Mouse (Mus musculus): ENCODE data around the gene Spcs2. TPM values are rescaled to one million over a fixed set of nuclear protein-coding genes. Genes with fewer than 3 reads are reported as not detected.

Gene Spcs2
- 206 TPM for polyA plus RNA-seq (2021)

- peaks cover 4% of the 10 kb centered on the region for H3K27me3 ChIP-seq
- no peak for DNase-seq (ENCODE audit: low read depth, low spot score)
- TF ChIP-seq CTCF (IDR thresholded peaks at IDR 0.05): no peak
- in situ Hi-C loops (cut with MboI; ENCODE audit: low pct_unique_long_range_greater_than_20kb): no loop called here
- CTCF ChIA-PET: no interaction called here
- ATAC-seq: no peak
- POLR2A ChIA-PET: no interaction called here
These were observed at the start of gene Spcs2 for GRCm38 (mm10) chr7:99863362-99863761. Gene Spcs2 (minus strand): TSS chr7:99863462.

- no peaks in the 10 kb centered on the region for H3K27me3 ChIP-seq
- in situ Hi-C loops (cut with MboI; ENCODE audit: low pct_unique_long_range_greater_than_20kb): no loop called here
- TF ChIP-seq CTCF (IDR thresholded peaks at IDR 0.05): no peak
- DNase-seq (ENCODE audit: low read depth, low spot score) (no peak), ATAC-seq (no peak)
- ChIA-PET CTCF (no interaction called here), POLR2A (no interaction called here)
These were observed 47.8 kb upstream of the Spcs2 start for GRCm38 (mm10) chr7:99911038-99911437.

GRCm38 (mm10) chr7:99907463-99907862 lies 44.2 kb upstream of the Spcs2 start:
- DNase-seq (ENCODE audit: low read depth, low spot score): no peak
- no peaks in the 10 kb centered on the region for H3K27me3 ChIP-seq
- TF ChIP-seq CTCF (IDR thresholded peaks at IDR 0.05): no peak
- POLR2A ChIA-PET: no interaction called here
- no peak for ATAC-seq
- CTCF ChIA-PET: interaction anchor here (1.1 kb wide), 1 partner anchor 10 kb away, joined by 3 read pairs; no protein-coding TSS in a partner anchor
- in situ Hi-C loops (cut with MboI; ENCODE audit: low pct_unique_long_range_greater_than_20kb): no loop called here

GRCm38 (mm10) chr7:99906346-99906745 lies 43.1 kb upstream of the Spcs2 start:
- TF ChIP-seq CTCF (IDR thresholded peaks at IDR 0.05): no peak
- DNase-seq (ENCODE audit: low read depth, low spot score) (no peak), ATAC-seq (no peak)
- in situ Hi-C loops (cut with MboI; ENCODE audit: low pct_unique_long_range_greater_than_20kb): no loop called here
- ChIA-PET CTCF (no interaction called here), POLR2A (interaction anchor here (0.6 kb wide), 1 partner anchor 1294 kb away, joined by 7 read pairs; no protein-coding TSS in a partner anchor)
- H3K27me3 ChIP-seq: no peaks in the 10 kb centered on the region

- no peaks in the 10 kb centered on the region for H3K27me3 ChIP-seq
- POLR2A ChIA-PET: no interaction called here
- TF ChIP-seq CTCF (IDR thresholded peaks at IDR 0.05): no peak
- CTCF ChIA-PET: interaction anchor here (1.0 to 1.4 kb wide), 2 partner anchors 12 to 77 kb away, joined by 3 to 6 read pairs; no protein-coding TSS in a partner anchor
- in situ Hi-C loops (cut with MboI; ENCODE audit: low pct_unique_long_range_greater_than_20kb): no loop called here
- ATAC-seq (no peak), DNase-seq (ENCODE audit: low read depth, low spot score) (no peak)
These were observed 41.3 kb upstream of the Spcs2 start for GRCm38 (mm10) chr7:99904421-99905005.

GRCm38 (mm10) chr7:99902918-99903665 lies 39.8 kb upstream of the Spcs2 start:
- in situ Hi-C loops (cut with MboI; ENCODE audit: low pct_unique_long_range_greater_than_20kb): no loop called here
- DNase-seq (ENCODE audit: low read depth, low spot score) (no peak), ATAC-seq (no peak)
- POLR2A ChIA-PET: no interaction called here
- CTCF ChIA-PET: interaction anchor here (1.0 kb wide), 1 partner anchor 78 kb away, joined by 3 read pairs; no protein-coding TSS in a partner anchor
- no peak for TF ChIP-seq CTCF (IDR thresholded peaks at IDR 0.05)
- H3K27me3 ChIP-seq: peaks cover 6% of the 10 kb centered on the region

DNA sequence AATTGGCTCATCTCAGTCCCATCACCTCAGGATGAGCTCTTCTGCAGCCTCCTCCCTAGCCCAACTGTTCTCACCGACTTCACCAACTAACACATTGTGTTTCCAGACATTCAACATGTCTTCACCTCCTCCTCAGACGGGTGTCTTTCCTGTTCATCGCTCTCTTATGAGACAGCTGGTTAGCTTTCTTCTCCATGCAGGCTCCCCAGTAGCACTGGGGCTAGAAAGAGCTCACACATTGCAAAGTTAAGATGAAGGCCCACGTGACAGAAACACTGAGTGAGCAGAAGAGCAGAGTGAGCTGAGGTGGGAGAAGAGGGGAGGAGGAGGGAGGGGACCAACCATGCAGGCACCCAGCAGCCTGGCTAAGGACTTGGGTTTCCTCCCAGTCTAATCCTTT lies 38.9 kb upstream of the Spcs2 start:
- in situ Hi-C loops (cut with MboI; ENCODE audit: low pct_unique_long_range_greater_than_20kb): no loop called here
- ATAC-seq (no peak), DNase-seq (ENCODE audit: low read depth, low spot score) (no peak)
- CTCF ChIA-PET: no interaction called here
- peaks cover 9% of the 10 kb centered on the region for H3K27me3 ChIP-seq
- TF ChIP-seq CTCF (IDR thresholded peaks at IDR 0.05): no peak
- POLR2A ChIA-PET: no interaction called here

DNA sequence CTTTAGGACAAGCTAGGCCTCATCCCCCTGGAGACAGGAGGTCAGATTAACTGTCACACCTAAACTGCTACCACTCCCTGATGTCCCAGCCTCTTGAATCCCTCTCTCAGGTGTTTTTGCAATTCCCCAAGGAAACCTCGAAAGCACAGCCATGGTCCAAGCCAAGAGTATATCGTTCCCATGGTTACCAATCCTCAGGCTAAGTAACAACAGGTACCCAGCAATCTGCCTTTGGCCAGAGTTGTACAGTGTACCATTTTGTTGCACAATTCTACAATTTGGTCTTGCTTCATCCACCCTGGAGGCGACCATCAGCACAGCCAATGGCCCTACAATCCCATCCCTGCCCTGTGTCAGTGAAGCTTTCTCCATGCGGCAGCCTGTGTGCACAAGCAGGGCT lies 33.6 kb upstream of the Spcs2 start:
- peaks cover 18% of the 10 kb centered on the region for H3K27me3 ChIP-seq
- TF ChIP-seq CTCF (IDR thresholded peaks at IDR 0.05): no peak
- POLR2A ChIA-PET: no interaction called here
- CTCF ChIA-PET: no interaction called here
- in situ Hi-C loops (cut with MboI; ENCODE audit: low pct_unique_long_range_greater_than_20kb): no loop called here
- ATAC-seq (no peak), DNase-seq (ENCODE audit: low read depth, low spot score) (no peak)

GRCm38 (mm10) chr7:99894478-99894877 lies 31.2 kb upstream of the Spcs2 start:
- in situ Hi-C loops (cut with MboI; ENCODE audit: low pct_unique_long_range_greater_than_20kb): no loop called here
- POLR2A ChIA-PET: no interaction called here
- DNase-seq (ENCODE audit: low read depth, low spot score) (no peak), ATAC-seq (no peak)
- H3K27me3 ChIP-seq: peaks cover 18% of the 10 kb centered on the region
- TF ChIP-seq CTCF (IDR thresholded peaks at IDR 0.05): no peak
- CTCF ChIA-PET: no interaction called here

DNA sequence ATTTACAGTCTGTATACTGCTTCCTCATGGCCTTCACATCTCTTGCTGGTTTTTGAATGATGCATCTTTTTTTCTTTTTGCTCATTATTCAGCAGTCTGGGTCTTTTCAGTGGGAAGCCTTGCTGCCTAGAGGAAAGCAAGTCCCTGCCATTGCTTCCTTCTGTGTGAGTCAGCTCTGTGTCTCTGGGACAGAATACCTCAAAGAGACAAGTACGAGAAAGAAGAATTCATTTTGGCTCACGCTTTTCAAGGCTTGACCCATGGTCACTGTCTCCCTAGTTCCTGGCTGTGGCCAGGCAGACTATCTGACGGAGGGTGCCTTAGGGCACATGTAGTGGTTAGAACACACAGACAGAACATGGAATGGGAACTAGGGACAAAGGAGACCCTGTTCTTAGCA lies 30.7 kb upstream of the Spcs2 start:
- ATAC-seq: no peak
- CTCF ChIA-PET: no interaction called here
- peaks cover 18% of the 10 kb centered on the region for H3K27me3 ChIP-seq
- DNase-seq (ENCODE audit: low read depth, low spot score): no peak
- TF ChIP-seq CTCF (IDR thresholded peaks at IDR 0.05): no peak
- POLR2A ChIA-PET: no interaction called here
- in situ Hi-C loops (cut with MboI; ENCODE audit: low pct_unique_long_range_greater_than_20kb): no loop called here

DNA sequence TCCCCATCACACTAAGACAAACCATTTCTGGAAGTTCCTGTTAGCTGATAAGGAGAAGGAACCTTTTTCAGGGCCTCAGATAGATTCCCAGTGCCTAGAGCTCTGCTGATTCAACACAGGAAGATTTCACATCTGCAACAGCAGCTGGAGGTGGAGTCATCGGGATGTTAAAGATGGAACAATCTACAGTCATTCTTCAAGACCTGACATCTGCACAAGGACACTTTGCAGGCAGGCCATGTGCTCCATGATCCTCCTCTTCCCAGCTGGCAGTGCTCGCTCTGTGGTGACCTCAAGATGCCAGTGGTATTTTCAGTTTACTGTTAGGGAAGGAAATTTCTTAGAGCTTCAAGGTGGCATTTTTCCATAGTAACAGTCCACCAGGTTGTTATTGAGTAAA lies 29.1 kb upstream of the Spcs2 start:
- ChIA-PET POLR2A (no interaction called here), CTCF (no interaction called here)
- no peak for TF ChIP-seq CTCF (IDR thresholded peaks at IDR 0.05)
- H3K27me3 ChIP-seq: peaks cover 10% of the 10 kb centered on the region
- in situ Hi-C loops (cut with MboI; ENCODE audit: low pct_unique_long_range_greater_than_20kb): no loop called here
- no peak for ATAC-seq
- no peak for DNase-seq (ENCODE audit: low read depth, low spot score)

All from Patski (cell line).